Mouse (Mus musculus): Measurements from ENCODE around the gene Gm48552.

GRCm38 (mm10) chr10:81350351-81351063, 38.3 kb upstream of the Gm48552 start, which contains the start of gene Hmg20b:
- TF ChIP-seq GATA1 (IDR thresholded peaks at IDR 0.05; ENCODE audit: low read length) (no peak), TAL1 (IDR thresholded peaks at IDR 0.05; ENCODE audit: low read length) (no peak)

Data from erythroblast, embryonic 14.5 days (primary cell).